Mouse (Mus musculus) limb, embryonic 11.5 days (tissue): Measurements from ENCODE around the gene Fancc. TPM values are rescaled to one million over a fixed set of nuclear protein-coding genes. Genes with fewer than 3 reads are reported as not detected.

Source experiments
- ATAC-seq: fragments of 200-750 bp; cut with Nextera tagmentation; 2 replicates; pipeline ENCODE4 v1.8.0; 2017; ENCODE audit warnings: low read depth; ENCODE audit not compliant: insufficient number of reproducible peaks, low FRiP score, low TSS enrichment
- DNase-seq: peaks from one replicate; pipeline ENCODE4 v3.0.0-alpha.2; 2015; ENCODE audit warnings: low spot score
- H3K27ac ChIP-seq: fragments of 300-500 bp; sonication (generic); replicated peaks from 2 replicates; pipeline ENCODE4 v1.5.1; 2014; ENCODE audit warnings: low read depth, mild to moderate bottlenecking, low read length
- H3K27me3 ChIP-seq: fragments of 300-500 bp; sonication (generic); 2 replicates; pipeline ENCODE4 v1.6.1; 2014; ENCODE audit warnings: mild to moderate bottlenecking, low read length, mixed read lengths; ENCODE audit not compliant: control insufficient read depth, insufficient read depth
- H3K36me3 ChIP-seq: fragments of 300-500 bp; sonication (generic); 2 replicates; pipeline ENCODE4 v1.6.1; 2014; ENCODE audit warnings: mild to moderate bottlenecking, low read length, moderate library complexity, mixed read lengths; ENCODE audit not compliant: control insufficient read depth, insufficient read depth
- H3K4me1 ChIP-seq: fragments of 300-500 bp; sonication (generic); 2 replicates; pipeline ENCODE4 v1.6.1; 2014; ENCODE audit warnings: low read length, mixed read lengths; ENCODE audit not compliant: control insufficient read depth, insufficient read depth
- H3K4me2 ChIP-seq: fragments of 300-500 bp; sonication (generic); 2 replicates; pipeline ENCODE4 v1.6.1; 2014; ENCODE audit warnings: low read depth, mild to moderate bottlenecking, moderate library complexity; ENCODE audit not compliant: severe bottlenecking
- H3K4me3 ChIP-seq: fragments of 300-500 bp; sonication (generic); 2 replicates; pipeline ENCODE4 v1.5.1; 2014; ENCODE audit warnings: low read depth, low read length
- H3K9ac ChIP-seq: fragments of 300-500 bp; sonication (generic); 2 replicates; pipeline ENCODE4 v1.6.1; 2014; ENCODE audit warnings: mild to moderate bottlenecking, low read length
- H3K9me3 ChIP-seq: fragments of 300-500 bp; sonication (generic); 2 replicates; pipeline ENCODE4 v1.6.1; 2016; ENCODE audit warnings: low read length; ENCODE audit not compliant: control insufficient read depth
- WGBS: fragments of 180-500 bp; shearing (Covaris S2); extraction: QIAGEN DNeasy Blood & Tissue Kit; methylation state at CpG from one replicate; pipeline ENCODE4 v1.1.7; 2014; 5-methylcytosine and 5-hydroxymethylcytosine counted together
- polyA plus RNA-seq: library from polyadenylated mRNA; unstranded; fragments of >200 nt; fragmentation: Nextera tagmentation; extraction: Ambion mirVana; gene quantifications from 2 replicates; pipeline ENCODE4 v1.2.1, GENCODE M21; 2014

The Fancc gene
- polyA plus RNA-seq, 1 experiment from 2014 or later = 25.5 TPM

- Histone ChIP-seq H3K4me3 (no peak overlapping the region), H3K9ac (no peak overlapping the region), H3K9me3 (no peaks in the 10 kb centered on the region), H3K4me2 (no peak overlapping the region), H3K4me1 (peaks cover 1% of the 10 kb centered on the region; the same call in 1 of the 2 replicates), H3K27ac (no peak overlapping the region), H3K27me3 (no peaks in the 10 kb centered on the region), H3K36me3 (peaks cover 23% of the 10 kb centered on the region)
- WGBS = 91% methylated on average over 5 of the region's 5 CpGs
- no peak for ATAC-seq
- DNase-seq = peak; percentile 25
These were observed 10.7 kb upstream of the Fancc start for GRCm38 (mm10) chr13:63507821-63508220.

GRCm38 (mm10) chr13:63507001-63507556 lies 10.0 kb upstream of the Fancc start:
- Histone ChIP-seq H3K27ac (no peak overlapping the region), H3K36me3 (peaks cover 22% of the 10 kb centered on the region), H3K9ac (no peak overlapping the region), H3K27me3 (no peaks in the 10 kb centered on the region), H3K4me2 (no peak overlapping the region), H3K4me3 (no peak overlapping the region), H3K9me3 (no peaks in the 10 kb centered on the region), H3K4me1 (no peaks in the 10 kb centered on the region)
- ATAC-seq = no peak
- DNase-seq = peak; percentile 23
- 83% methylated on average over 6 of the region's 6 CpGs for WGBS

- no peak overlapping the region for H3K27ac ChIP-seq
- H3K9me3 ChIP-seq = no peaks in the 10 kb centered on the region
- WGBS = 54% methylated on average over 1 of the region's 1 CpGs
- ATAC-seq (no peak), DNase-seq (no peak)
- no peaks in the 10 kb centered on the region for H3K4me1 ChIP-seq
- no peaks in the 10 kb centered on the region for H3K27me3 ChIP-seq
- no peak overlapping the region for H3K4me3 ChIP-seq
- H3K9ac ChIP-seq = no peak overlapping the region
- no peak overlapping the region for H3K4me2 ChIP-seq
- peaks cover 16% of the 10 kb centered on the region for H3K36me3 ChIP-seq
These were observed 9.3 kb upstream of the Fancc start for GRCm38 (mm10) chr13:63506364-63506763.

GRCm38 (mm10) chr13:63502391-63502790 lies 5.3 kb upstream of the Fancc start:
- H3K27ac ChIP-seq = no peak overlapping the region
- H3K4me1 ChIP-seq = no peaks in the 10 kb centered on the region
- ATAC-seq = no peak
- no peaks in the 10 kb centered on the region for H3K27me3 ChIP-seq
- no peak overlapping the region for H3K4me2 ChIP-seq
- no peaks in the 10 kb centered on the region for H3K9me3 ChIP-seq
- DNase-seq = no peak
- no peak overlapping the region for H3K4me3 ChIP-seq
- WGBS = 89% methylated on average over 2 of the region's 2 CpGs
- no peaks in the 10 kb centered on the region for H3K36me3 ChIP-seq
- no peak overlapping the region for H3K9ac ChIP-seq

GRCm38 (mm10) chr13:63499489-63499888 lies 2.4 kb upstream of the Fancc start:
- whole genome bisulfite sequencing = 86% methylated on average over 2 of the region's 2 CpGs
- no peaks in the 10 kb centered on the region for H3K36me3 ChIP-seq

GRCm38 (mm10) chr13:63487707-63488042 lies 9.4 kb downstream of the Fancc start:
- Histone ChIP-seq H3K27me3 (no peaks in the 10 kb centered on the region), H3K27ac (no peak overlapping the region), H3K9ac (no peak overlapping the region), H3K4me3 (no peak overlapping the region), H3K4me2 (no peak overlapping the region), H3K36me3 (no peaks in the 10 kb centered on the region), H3K4me1 (peaks cover 3% of the 10 kb centered on the region), H3K9me3 (no peaks in the 10 kb centered on the region)
- ATAC-seq (no peak), DNase-seq (no peak)
- WGBS = 67% methylated on average over 7 of the region's 7 CpGs

More at GRCm38 (mm10) chr13:63499489-63499888, 2.4 kb upstream of the Fancc start:
- no peak overlapping the region for H3K4me2 ChIP-seq
- no peak overlapping the region for H3K9ac ChIP-seq
- no peak for ATAC-seq
- H3K4me1 ChIP-seq = 0 out of 2 replicates have a peak, but pooled peaks cover 3% of the 10 kb centered on the region
- no peaks in the 10 kb centered on the region for H3K9me3 ChIP-seq
- H3K27me3 ChIP-seq = no peaks in the 10 kb centered on the region
- no peak for DNase-seq
- H3K4me3 ChIP-seq = no peak overlapping the region
- no peak overlapping the region for H3K27ac ChIP-seq

- WGBS = 45% methylated on average over 18 of the region's 18 CpGs
- no peaks in the 10 kb centered on the region for H3K36me3 ChIP-seq
- no peak overlapping the region for H3K4me3 ChIP-seq
- DNase-seq (no peak), ATAC-seq (0 out of 2 replicates have a peak, but pooled peaks have one; percentile 31)
- H3K9me3 ChIP-seq = no peaks in the 10 kb centered on the region
- H3K4me1 ChIP-seq = peaks cover 3% of the 10 kb centered on the region
- no peak overlapping the region for H3K4me2 ChIP-seq
- H3K27me3 ChIP-seq = no peaks in the 10 kb centered on the region
- H3K27ac ChIP-seq = no peak overlapping the region
- H3K9ac ChIP-seq = no peak overlapping the region
These were observed 10.0 kb downstream of the Fancc start for GRCm38 (mm10) chr13:63486791-63487706.

- ATAC-seq (no peak), DNase-seq (no peak)
- no peaks in the 10 kb centered on the region for H3K4me1 ChIP-seq
- H3K27ac ChIP-seq = no peak overlapping the region
- H3K9me3 ChIP-seq = no peaks in the 10 kb centered on the region
- H3K27me3 ChIP-seq = no peaks in the 10 kb centered on the region
- no peaks in the 10 kb centered on the region for H3K36me3 ChIP-seq
- H3K9ac ChIP-seq = no peak overlapping the region
- 88% methylated on average over 8 of the region's 8 CpGs for WGBS
- H3K4me2 ChIP-seq = no peak overlapping the region
- H3K4me3 ChIP-seq = no peak overlapping the region
These were observed 21.7 kb downstream of the Fancc start for GRCm38 (mm10) chr13:63475356-63475755.
